Mouse (Mus musculus): ENCODE data around the gene Sdhd. TPM values are rescaled to one million over a fixed set of nuclear protein-coding genes. Genes with fewer than 3 reads are reported as not detected.
A peak's percentile ranks its signal among the peaks of the same experiment; 100 is the strongest.

Gene Sdhd
- polyA plus RNA-seq, 1 experiment from 2014 or later: 259 TPM

- WGBS: 32% methylated on average over 12 of the region's 12 CpGs
- Histone ChIP-seq H3K27ac (peak within 1 kb of the TSS; percentile 32; the same call in 1 of the 2 replicates), H3K9me3 (no peaks in the 10 kb centered on the region), H3K4me2 (peak within 1 kb of the TSS; percentile 17), H3K4me1 (replicated peaks) (no peaks in the 10 kb centered on the region), H3K9ac (replicated peaks) (0 out of 2 replicates have a peak within 1 kb of the TSS, but pooled peaks have one; percentile 12), H3K4me3 (replicated peaks) (no peak within 1 kb of the TSS), H3K27me3 (no peaks in the 10 kb centered on the region), H3K36me3 (no peaks in the 10 kb centered on the region)
- no peak for ATAC-seq (ENCODE audit: insufficient number of reproducible peaks, insufficient read depth, low FRiP score, low TSS enrichment, low read depth)
Measured at GRCm38 (mm10) chr9:50554241-50555093, 49.1 kb downstream of the Sdhd start, which contains the start of gene Il18. TSS of gene Il18 (plus strand) at chr9:50554827.

GRCm38 (mm10) chr9:50553547-50553946 is 50.1 kb downstream of the Sdhd start:
- Histone ChIP-seq H3K4me1 (replicated peaks) (no peaks in the 10 kb centered on the region), H3K9me3 (no peaks in the 10 kb centered on the region), H3K36me3 (no peaks in the 10 kb centered on the region), H3K4me3 (replicated peaks) (no peak overlapping the region), H3K9ac (replicated peaks) (no peak overlapping the region), H3K4me2 (no peak overlapping the region), H3K27ac (no peak overlapping the region), H3K27me3 (no peaks in the 10 kb centered on the region)
- no peak for ATAC-seq (ENCODE audit: insufficient number of reproducible peaks, insufficient read depth, low FRiP score, low TSS enrichment, low read depth)
- 90% methylated on average over 2 of the region's 2 CpGs for WGBS

GRCm38 (mm10) chr9:50552206-50552605 is 51.4 kb downstream of the Sdhd start:
- no peak for ATAC-seq (ENCODE audit: insufficient number of reproducible peaks, insufficient read depth, low FRiP score, low TSS enrichment, low read depth)
- H3K4me2 ChIP-seq: no peak overlapping the region
- H3K9ac ChIP-seq (replicated peaks): no peak overlapping the region
- no peaks in the 10 kb centered on the region for H3K4me1 ChIP-seq (replicated peaks)
- no peak overlapping the region for H3K4me3 ChIP-seq (replicated peaks)
- H3K36me3 ChIP-seq: no peaks in the 10 kb centered on the region
- no peaks in the 10 kb centered on the region for H3K9me3 ChIP-seq
- no peaks in the 10 kb centered on the region for H3K27me3 ChIP-seq
- whole genome bisulfite sequencing: 75% methylated on average over 5 of the region's 5 CpGs
- no peak overlapping the region for H3K27ac ChIP-seq

GRCm38 (mm10) chr9:50548936-50549335 is 54.7 kb downstream of the Sdhd start:
- no peaks in the 10 kb centered on the region for H3K9me3 ChIP-seq
- no peak for ATAC-seq (ENCODE audit: insufficient number of reproducible peaks, insufficient read depth, low FRiP score, low TSS enrichment, low read depth)
- H3K4me3 ChIP-seq (replicated peaks): no peak overlapping the region
- H3K4me2 ChIP-seq: no peak overlapping the region
- H3K27ac ChIP-seq: no peak overlapping the region
- H3K4me1 ChIP-seq (replicated peaks): no peaks in the 10 kb centered on the region
- H3K36me3 ChIP-seq: no peaks in the 10 kb centered on the region
- H3K27me3 ChIP-seq: no peaks in the 10 kb centered on the region
- H3K9ac ChIP-seq (replicated peaks): no peak overlapping the region
- 82% methylated on average over 4 of the region's 4 CpGs for WGBS

- Histone ChIP-seq H3K9me3 (no peaks in the 10 kb centered on the region), H3K9ac (replicated peaks) (no peak overlapping the region), H3K4me3 (replicated peaks) (no peak overlapping the region), H3K4me1 (replicated peaks) (no peaks in the 10 kb centered on the region), H3K27ac (no peak overlapping the region), H3K27me3 (no peaks in the 10 kb centered on the region), H3K4me2 (no peak overlapping the region), H3K36me3 (no peaks in the 10 kb centered on the region)
- WGBS: 34% methylated on average over 5 of the region's 5 CpGs
- no peak for ATAC-seq (ENCODE audit: insufficient number of reproducible peaks, insufficient read depth, low FRiP score, low TSS enrichment, low read depth)
Measured at GRCm38 (mm10) chr9:50547859-50548478, 55.6 kb downstream of the Sdhd start.

Other genes starting within 250 kb of the Sdhd start
- gene Plet1, start 109.3 kb downstream of the Sdhd start, polyA plus RNA-seq (2016; fragmentation: Nextera tagmentation; extraction: Ambion mirVana): 0.16 TPM in 1 of 2 replicates, not detected in the other
- 79.0 and 79.6 TPM in 2 replicates for gene Pts, start 75.1 kb downstream of the Sdhd start, polyA plus RNA-seq (2016; fragmentation: Nextera tagmentation; extraction: Ambion mirVana)
- 0.59 and 2.2 TPM in 2 replicates for gene Il18, start 49.0 kb downstream of the Sdhd start, polyA plus RNA-seq (2016; fragmentation: Nextera tagmentation; extraction: Ambion mirVana)
- 0.26 and 0.63 TPM in 2 replicates for gene Bco2, start 48.6 kb downstream of the Sdhd start, polyA plus RNA-seq (2016; fragmentation: Nextera tagmentation; extraction: Ambion mirVana)
- gene Tex12, start 42.5 kb downstream of the Sdhd start, polyA plus RNA-seq (2016; fragmentation: Nextera tagmentation; extraction: Ambion mirVana): not detected in 2 replicates
- gene Timm8b, start 98 bp upstream of the Sdhd start, polyA plus RNA-seq (2016; fragmentation: Nextera tagmentation; extraction: Ambion mirVana): 323 and 341 TPM in 2 replicates
- 4.0 and 4.6 TPM in 2 replicates for gene Pih1d2, start 13.5 kb upstream of the Sdhd start, polyA plus RNA-seq (2016; fragmentation: Nextera tagmentation; extraction: Ambion mirVana)
- gene Nkapd1, start 13.7 kb upstream of the Sdhd start, polyA plus RNA-seq (2016; fragmentation: Nextera tagmentation; extraction: Ambion mirVana): 28.6 and 32.0 TPM in 2 replicates
- 49.5 and 49.8 TPM in 2 replicates for gene Dlat, start 56.0 kb upstream of the Sdhd start, polyA plus RNA-seq (2016; fragmentation: Nextera tagmentation; extraction: Ambion mirVana)
- 29.5 and 30.4 TPM in 2 replicates for gene Dixdc1, start 135.7 kb upstream of the Sdhd start, polyA plus RNA-seq (2016; fragmentation: Nextera tagmentation; extraction: Ambion mirVana)
- 2.2 and 3.5 TPM in 2 replicates for gene 2310030G06Rik, start 142.7 kb upstream of the Sdhd start, polyA plus RNA-seq (2016; fragmentation: Nextera tagmentation; extraction: Ambion mirVana)
- 28.0 and 31.2 TPM in 2 replicates for gene Cryab, start 147.5 kb upstream of the Sdhd start, polyA plus RNA-seq (2016; fragmentation: Nextera tagmentation; extraction: Ambion mirVana)
- 13.3 and 19.2 TPM in 2 replicates for gene Hspb2, start 148.5 kb upstream of the Sdhd start, polyA plus RNA-seq (2016; fragmentation: Nextera tagmentation; extraction: Ambion mirVana)
- 10.9 and 11.3 TPM in 2 replicates for gene Fdxacb1, start 164.4 kb upstream of the Sdhd start, polyA plus RNA-seq (2016; fragmentation: Nextera tagmentation; extraction: Ambion mirVana)
- gene Alg9, start 171.2 kb upstream of the Sdhd start, polyA plus RNA-seq (2016; fragmentation: Nextera tagmentation; extraction: Ambion mirVana): 39.0 and 41.9 TPM in 2 replicates
- 24.8 and 33.2 TPM in 2 replicates for gene 1110032A03Rik, start 171.7 kb upstream of the Sdhd start, polyA plus RNA-seq (2016; fragmentation: Nextera tagmentation; extraction: Ambion mirVana)
- gene Ppp2r1b, start 241.5 kb upstream of the Sdhd start, polyA plus RNA-seq (2016; fragmentation: Nextera tagmentation; extraction: Ambion mirVana): 102 and 106 TPM in 2 replicates